Mouse (Mus musculus) testis, adult 2 months (tissue): Measurements from ENCODE around the gene Prnd.

Source experiments
- CTCF ChIP-seq: fragments of 200-500 bp; IDR thresholded peaks from 2 replicates; pipeline ENCODE4 v1.5.1; 2012; ENCODE audit warnings: low read depth, mild to moderate bottlenecking, inconsistent platforms, low read length, moderate library complexity; ENCODE audit not compliant: control insufficient read depth, insufficient read depth, insufficient replicate concordance
- POLR2A ChIP-seq: fragments of 200-500 bp; IDR thresholded peaks from 2 replicates; pipeline ENCODE4 v1.6.1; 2012; ENCODE audit warnings: low read depth, mild to moderate bottlenecking, inconsistent platforms, low read length, moderate library complexity; ENCODE audit not compliant: control insufficient read depth

GRCm38 (mm10) chr2:131987950-131988349 lies 37.3 kb downstream of the Prnd start:
- no peak for TF ChIP-seq POLR2A
- TF ChIP-seq CTCF: no peak
